In the genomic region with DNA sequence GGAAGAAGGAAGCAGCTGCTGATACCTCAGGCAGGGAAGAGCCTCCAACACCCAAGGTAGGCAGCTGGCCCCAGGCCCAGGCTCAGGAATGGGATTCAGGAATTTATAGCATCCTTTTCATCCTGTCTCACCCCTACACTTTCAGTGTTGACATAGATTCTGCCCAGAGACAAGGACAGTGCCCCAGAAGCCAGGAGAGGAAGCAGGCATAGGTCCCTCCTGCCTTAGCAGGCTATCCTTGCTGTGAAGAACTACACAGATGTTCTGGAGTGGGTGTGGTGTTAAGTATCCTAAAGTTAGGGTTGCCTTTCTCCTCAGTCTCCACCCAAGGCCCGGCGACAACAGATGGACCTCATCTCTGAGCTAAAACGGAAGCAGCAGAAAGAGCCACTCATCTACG, we compare ENCODE assay signal across 39 mouse cellular contexts. TPM values are rescaled to one million over a fixed set of nuclear protein-coding genes. Genes with fewer than 3 reads are reported as not detected.
A peak's percentile ranks its signal among the peaks of the same experiment; 100 is the strongest.
DNase-seq lines count a peak whose midpoint lies in the region; TF ChIP-seq lines count a peak whose summit lies in the region.
"Had no signal": no experiment of that assay in that cellular context is flagged by ENCODE, and none has a peak within 500 bp of the region (broad histone marks: within the 10 kb centered on the region; RNA-seq: fewer than 3 reads in every experiment).

No protein-coding gene starts in this region.

- 35% methylated on average over 4 of the region's 4 CpGs for WGBS in cerebellum, adult 2 months

- no peak for DNase-seq in cerebellum, adult 2 months
- DNase-seq in cerebellum, adult 11 months = no peak
- DNase-seq in kidney, postnatal 10 days = peak; percentile 5
- no peak for DNase-seq in kidney, postnatal 4 days
- peak; percentile 60 for DNase-seq in right cerebral cortex, postnatal 25 days
- no peak for DNase-seq in right cerebral cortex, postnatal 4 days
- no peak for DNase-seq in urinary bladder, postnatal 4 days (ENCODE audit: low spot score in 2 of 2)
- DNase-seq in heart, adult 18-20 months = no peak
- DNase-seq: adrenal gland, postnatal 10 days; cerebellum, adult 11-12 months; heart, adult 11 months; heart, postnatal 36 days; kidney, adult 8-10 months; liver, postnatal 0 days; lung, postnatal 36 days; thymus, adult 18-20 months; thymus, postnatal 25 days had no signal

- peaks cover 48% of the 10 kb centered on the region for H3K4me1 ChIP-seq in cerebellum, adult 2 months (ENCODE audit: control insufficient read depth, insufficient read depth, low read length)
- H3K4me1 ChIP-seq: liver, embryonic 12.5 days had no signal

- no peak for TF ChIP-seq POLR2A in cerebellum, adult 2 months (IDR thresholded peaks at IDR 0.05; ENCODE audit: borderline replicate concordance, insufficient read depth, low read length)

- no peak for TF ChIP-seq CTCF in cerebellum, adult 2 months (IDR thresholded peaks at IDR 0.05; ENCODE audit: borderline replicate concordance, insufficient read depth, low read depth, low read length)

- H3K27me3 ChIP-seq in cerebellum, adult 2 months (ENCODE audit: control insufficient read depth, insufficient read depth, low read length) = no peaks in the 10 kb centered on the region
- H3K27me3 ChIP-seq: Patski had no signal

- no peak overlapping the region for H3K4me3 ChIP-seq in cerebellum, adult 2 months (replicated peaks; ENCODE audit: insufficient read depth, low read depth, low read length)
- H3K4me3 ChIP-seq: erythroblast, embryonic 14.5 days; hindbrain, embryonic 13.5 days; liver, embryonic 12.5 days had no signal

- peak overlapping the region; percentile 12 for H3K27ac ChIP-seq in cerebellum, adult 2 months (ENCODE audit: insufficient read depth, low read length)
- H3K27ac ChIP-seq: hindbrain, embryonic 13.5 days; kidney, postnatal 0 days; liver, embryonic 12.5 days had no signal

RNA-seq across cellular contexts. Expression of a gene that starts 11.0 kb away (rescaled TPM):
- polyA plus RNA-seq in cerebellum, adult 2 months (2012; rRNA removed) = 9.4 and 10.0 TPM in 2 replicates
- not detected for total RNA-seq in heart, adult 18-20 months (2021)
- total RNA-seq: common myeloid progenitor, adult 5-6 weeks; G1E; gastrocnemius, postnatal 10 days; heart, postnatal 36 days; megakaryocyte, adult 5-6 weeks; neutrophil, adult 5-6 weeks had no signal
- polyA plus RNA-seq: erythroblast, embryonic 14.5 days; G1E; heart, embryonic 11.5 days; neural tube, embryonic 11.5 days had no signal

RNA-seq across cellular contexts. Expression of a gene that starts 20.9 kb away (rescaled TPM):
- 2.7 and 3.2 TPM in 2 replicates for polyA plus RNA-seq in cerebellum, adult 2 months (2012; rRNA removed)
- not detected for total RNA-seq in heart, adult 18-20 months (2021)
- total RNA-seq: adrenal gland, postnatal 10 days; gastrocnemius, postnatal 10 days; heart, postnatal 36 days; megakaryocyte, adult 5-6 weeks; neutrophil, adult 5-6 weeks had no signal
- polyA plus RNA-seq: C2C12; embryonic facial prominence, embryonic 14.5 days; erythroblast, embryonic 14.5 days; forebrain, embryonic 11.5 days; forebrain, embryonic 16.5 days; G1E; heart, embryonic 11.5 days; heart, embryonic 16.5 days; intestine, embryonic 16.5 days; kidney, postnatal 0 days; limb, embryonic 14.5 days; liver, embryonic 12.5 days; liver, postnatal 0 days; lung, embryonic 16.5 days; midbrain, embryonic 11.5 days; neural tube, embryonic 11.5 days; Patski; stomach, embryonic 16.5 days had no signal

RNA-seq across cellular contexts. Expression of a gene that starts 26.4 kb away (rescaled TPM):
- 63.7 and 71.1 TPM in 2 replicates for polyA plus RNA-seq in cerebellum, adult 2 months (2012; rRNA removed)
- 10 to 100 TPM; 18.1 to 20.2 TPM for total RNA-seq in heart, adult 18-20 months (2021)
- total RNA-seq: G1E had no signal

Comparison
In these comparisons a context has a peak if more than half of its experiments do, and no peak if none do; other contexts are left out.
1. DNase-seq: peak in kidney, postnatal 10 days (single experiment) and right cerebral cortex, postnatal 25 days (single experiment); none in cerebellum, adult 2 months (0 of 2), cerebellum, adult 11 months (single experiment), kidney, postnatal 4 days (0 of 2), right cerebral cortex, postnatal 4 days (single experiment), urinary bladder, postnatal 4 days (0 of 2) and heart, adult 18-20 months (0 of 2).